Mouse (Mus musculus): ENCODE measurements at regions not wholly inside any gene's neighbourhood (a gene's known extent, or its start where the extent isn't known, plus 50 kb on each side); places are given as distances from the start of the nearest gene placed in this dataset.

DNA sequence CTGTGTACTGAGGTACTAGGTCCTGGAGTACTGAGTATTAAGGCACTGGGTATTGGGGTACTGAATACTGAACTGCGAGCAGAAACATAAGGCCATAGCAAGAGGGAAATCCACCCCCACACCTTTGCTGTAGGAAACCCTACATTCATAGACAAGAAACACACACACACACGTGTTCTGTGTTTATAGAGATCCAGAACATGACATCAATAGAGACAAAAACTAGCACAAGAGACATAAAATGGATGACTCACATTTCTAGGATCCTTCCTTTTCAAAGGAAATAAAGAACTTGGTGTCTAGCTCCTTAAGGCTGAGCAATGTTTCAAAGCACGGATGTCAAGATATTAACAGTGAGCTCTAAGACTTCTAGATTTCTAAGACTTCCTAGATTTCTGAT is 49.9 kb upstream of the Nepro start:
- intact Hi-C loops (cut with DNase I) = no loop called here

DNA sequence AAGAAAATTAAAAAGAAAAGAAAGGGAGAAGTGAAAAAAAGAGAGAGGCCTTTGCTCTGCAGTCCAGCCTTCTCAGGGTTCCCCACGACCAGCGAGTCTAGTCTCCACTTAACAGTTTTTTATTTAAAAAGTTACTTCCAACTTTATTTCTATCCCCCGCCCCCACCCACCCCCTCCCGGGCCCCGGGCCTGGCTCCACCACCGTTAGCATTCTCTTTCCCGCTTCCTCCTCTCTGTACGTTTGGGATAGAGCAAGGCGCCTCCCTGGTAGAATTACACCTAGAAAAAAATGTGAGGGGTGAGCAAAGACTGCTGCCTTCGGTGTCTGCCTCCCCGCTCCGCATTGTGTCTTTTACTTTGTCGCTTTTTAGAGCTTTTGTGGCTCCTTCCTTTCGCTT is 51.7 kb upstream of the Nepro start:
- intact Hi-C loops (cut with DNase I) = no loop called here

DNA sequence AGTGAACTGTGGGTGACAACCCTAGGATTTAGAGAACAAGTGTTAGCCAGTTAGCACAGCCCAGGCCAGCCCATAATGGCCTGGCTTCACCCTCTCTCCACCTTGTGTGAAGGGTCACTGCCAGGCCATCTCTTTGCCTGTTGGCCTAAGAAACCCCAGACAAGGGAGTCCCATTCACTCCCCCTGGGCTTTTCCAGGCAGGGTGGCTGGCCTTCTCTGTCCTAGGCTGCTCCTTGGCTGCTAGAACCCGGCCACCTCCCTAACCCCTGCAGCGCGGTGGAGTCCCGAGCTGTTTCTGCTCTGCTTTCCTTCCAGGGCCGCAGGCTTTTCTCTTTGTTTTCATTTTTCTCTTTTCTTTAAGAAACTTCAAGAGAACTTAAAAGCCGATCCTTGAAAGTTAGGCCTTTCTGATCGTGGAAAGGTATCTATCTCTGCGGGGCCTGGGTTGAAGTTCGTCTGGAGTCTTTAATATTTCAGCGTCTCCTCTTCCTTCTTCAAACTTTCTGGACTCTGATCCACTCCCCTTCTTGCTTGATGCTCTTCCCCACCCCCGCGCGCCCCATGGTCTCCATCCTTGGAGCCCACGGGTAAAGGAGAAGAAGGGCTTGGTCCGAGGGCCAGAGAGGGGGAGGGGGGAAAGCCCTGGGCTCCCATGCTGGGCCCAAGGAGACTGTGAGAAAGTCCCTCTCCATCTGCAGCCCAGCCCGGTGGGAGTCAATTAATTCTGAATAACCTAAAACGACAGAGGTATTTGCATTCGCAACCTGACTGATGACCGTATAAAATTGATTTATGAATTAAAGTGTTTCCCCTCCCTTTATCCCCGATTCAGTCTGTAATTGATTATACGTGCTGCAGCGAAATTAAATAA is 52.3 kb upstream of the Nepro start:
- intact Hi-C loops (cut with DNase I) = no loop called here

DNA sequence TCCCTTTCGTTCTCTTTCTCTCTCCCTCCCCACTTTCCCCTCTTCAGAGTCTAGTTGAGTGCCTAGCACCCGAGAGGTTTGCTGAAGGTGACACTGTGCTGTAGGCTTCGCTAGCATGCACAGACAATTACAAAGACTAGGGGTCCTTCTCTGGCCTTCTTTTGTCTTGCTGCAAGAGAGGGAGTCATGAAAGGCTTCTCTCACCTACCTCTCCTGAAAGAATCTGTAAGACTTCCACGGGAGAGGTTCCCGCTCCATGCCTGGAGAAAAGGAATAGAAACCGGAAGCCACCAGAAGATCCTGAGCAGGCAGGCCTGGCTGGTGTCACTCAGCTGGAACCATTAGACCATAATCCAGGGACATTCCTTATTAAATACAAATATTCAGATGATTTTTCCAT is 56.0 kb upstream of the Nepro start:
- intact Hi-C loops (cut with DNase I) = no loop called here

DNA sequence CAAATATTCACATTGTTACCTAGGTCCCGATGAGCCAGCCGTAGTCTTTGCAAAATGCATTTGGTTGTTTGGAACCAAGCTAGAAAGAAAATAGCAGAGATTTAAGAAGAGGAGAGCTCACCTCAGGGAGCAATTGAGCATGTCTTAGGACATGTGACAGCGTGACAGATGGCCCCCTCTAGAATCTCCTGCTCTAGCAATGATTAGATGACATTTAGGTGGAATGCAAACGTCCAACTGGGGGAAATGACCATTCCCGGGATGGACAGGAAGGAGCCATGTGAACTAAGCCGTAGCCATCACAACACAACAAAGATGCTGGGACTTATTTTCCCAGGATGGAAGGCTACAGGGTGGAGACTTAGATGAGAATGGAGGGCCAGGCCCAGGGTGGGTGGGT is 57.0 kb upstream of the Nepro start:
- intact Hi-C loops (cut with DNase I) = no loop called here

DNA sequence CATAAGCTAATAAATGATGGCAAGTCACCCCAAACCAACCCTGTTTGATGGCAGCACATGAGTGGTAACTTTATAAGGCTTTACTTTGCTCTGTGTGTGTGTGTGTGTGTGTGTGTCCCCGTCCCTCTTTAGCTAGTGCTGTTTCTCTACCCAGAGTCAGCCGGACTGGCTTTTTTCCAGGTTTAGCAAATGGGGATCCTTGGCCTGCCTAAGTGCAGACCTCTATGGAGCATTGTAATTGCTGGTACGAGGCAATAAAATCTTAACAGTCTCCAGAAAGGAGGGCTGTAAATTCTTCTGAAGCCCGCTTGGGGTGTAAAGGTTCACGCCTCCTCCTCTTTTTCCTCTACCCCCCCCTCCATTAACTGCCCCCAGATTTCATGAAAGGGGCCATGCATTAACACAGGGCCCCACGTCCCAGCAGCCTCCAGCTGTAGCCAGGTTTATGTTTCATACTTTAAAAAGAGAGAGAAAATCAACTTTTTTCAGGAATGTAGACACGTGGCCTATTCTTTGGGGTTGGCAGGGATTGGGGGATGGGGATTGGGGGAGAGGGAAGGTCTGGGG is 57.6 kb upstream of the Nepro start:
- intact Hi-C loops (cut with DNase I) = no loop called here

DNA sequence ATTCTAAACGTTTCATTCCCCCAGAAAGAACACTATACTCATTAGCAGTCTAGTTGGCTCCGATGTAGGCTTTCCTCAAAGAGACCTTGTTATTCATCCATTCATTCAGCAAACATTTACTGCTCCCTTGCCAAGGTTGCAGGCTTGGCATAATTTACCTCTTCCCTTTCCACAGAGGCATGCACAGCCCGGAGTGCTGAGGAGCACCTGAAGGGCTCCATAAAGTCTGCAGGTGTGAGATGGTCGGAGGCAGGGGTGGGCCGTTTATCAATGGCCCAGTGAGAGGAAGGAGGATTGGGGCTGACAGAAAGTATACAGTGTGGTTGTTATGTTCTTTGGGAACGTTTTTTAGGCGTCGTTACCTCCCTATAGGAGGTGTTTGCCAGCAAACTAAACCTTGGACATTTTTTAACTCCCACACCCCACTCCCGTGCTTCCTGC is 58.6 kb upstream of the Nepro start:
- intact Hi-C loops (cut with DNase I) = no loop called here

DNA sequence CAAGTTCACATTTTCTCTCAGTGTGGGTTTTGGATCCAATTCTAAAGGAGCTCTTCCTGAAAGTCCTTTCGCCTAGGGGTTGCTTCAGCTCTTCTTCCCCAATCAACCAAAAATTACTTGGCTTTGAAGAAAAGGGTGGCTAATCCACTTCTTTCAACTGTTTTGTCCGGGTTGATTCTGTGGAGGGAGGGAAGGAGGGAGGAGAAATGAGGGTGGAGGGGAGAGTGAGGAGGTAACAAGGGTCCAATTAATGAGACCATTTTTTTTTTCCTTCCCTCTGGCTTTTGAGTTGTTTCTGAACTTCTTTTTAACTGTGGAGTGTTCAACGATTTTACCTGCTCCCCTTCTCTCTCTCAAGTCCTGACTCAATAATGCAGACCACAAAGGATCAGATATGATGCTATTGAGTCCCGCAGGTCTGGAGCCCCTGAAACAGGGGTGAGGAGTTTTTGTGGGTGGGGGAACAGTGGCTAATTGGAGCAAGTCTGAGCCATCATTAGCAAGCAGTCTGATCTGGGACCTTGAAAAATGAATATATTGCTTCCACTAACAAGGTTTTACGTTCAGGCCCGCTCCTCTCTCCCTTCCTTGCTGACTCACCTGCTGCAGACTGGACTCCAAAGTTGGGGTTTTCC is 61.0 kb upstream of the Nepro start:
- intact Hi-C loops (cut with DNase I) = no loop called here

DNA sequence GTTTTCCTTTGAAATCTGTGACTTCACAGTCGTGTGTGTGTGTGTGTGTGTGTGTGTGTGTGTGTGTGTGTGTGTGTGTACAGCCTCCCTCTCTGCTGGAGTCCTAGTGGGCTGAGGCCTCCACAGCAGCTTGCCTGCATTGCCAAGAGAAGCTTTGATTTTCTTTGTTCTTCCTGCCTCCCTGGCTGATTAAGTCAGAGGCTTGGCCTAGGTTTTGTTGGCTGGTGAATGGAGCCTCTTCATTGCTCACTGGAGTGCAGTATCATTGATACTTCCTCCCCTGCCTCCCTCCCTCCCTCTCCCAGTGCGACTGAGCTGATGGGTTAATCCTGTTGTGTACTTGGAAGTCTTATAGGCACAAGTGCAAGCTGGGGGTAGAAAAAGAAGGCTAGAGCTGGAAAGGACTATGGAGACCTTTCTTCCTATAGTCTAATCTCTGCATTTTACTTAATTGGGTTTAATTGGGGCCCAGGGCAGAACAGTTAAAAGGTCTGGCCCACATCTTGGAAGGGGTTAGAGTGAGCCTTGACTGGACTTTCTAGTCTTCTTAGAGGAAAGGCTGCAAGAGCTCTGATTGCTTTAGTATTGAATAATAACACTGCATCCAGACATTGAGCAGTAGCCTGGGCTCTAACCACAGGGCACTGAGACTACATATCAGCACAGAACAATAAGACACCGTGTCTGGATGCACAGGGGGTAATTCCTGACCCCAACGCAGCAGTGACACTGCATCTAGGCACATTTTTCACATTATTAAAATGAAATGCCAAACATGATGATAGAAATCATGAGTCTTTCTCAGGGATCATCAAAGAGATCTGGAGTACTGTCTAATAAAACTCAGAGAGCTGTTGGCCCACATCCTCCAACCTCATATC is 62.9 kb upstream of the Nepro start:
- intact Hi-C loops (cut with DNase I) = no loop called here

DNA sequence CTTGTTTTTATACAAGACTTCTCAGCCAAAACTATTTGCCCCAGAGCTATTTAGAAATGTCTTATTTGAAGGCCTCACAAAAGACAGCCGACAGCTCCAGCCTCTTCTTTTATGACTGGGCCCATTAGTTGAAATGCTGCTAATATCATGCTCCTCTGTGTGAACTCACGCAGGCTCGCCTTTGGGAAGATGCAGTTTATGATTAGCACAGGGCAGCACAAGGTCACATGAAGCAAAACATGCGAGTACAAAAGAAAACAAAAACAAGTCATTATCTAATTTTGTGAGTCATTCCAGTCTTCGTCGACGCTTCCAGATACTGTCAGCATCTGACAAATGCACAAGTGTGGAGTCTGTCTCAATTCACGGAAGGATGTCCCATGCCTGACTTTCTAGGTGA is 65.8 kb upstream of the Nepro start:
- intact Hi-C loops (cut with DNase I) = no loop called here

DNA sequence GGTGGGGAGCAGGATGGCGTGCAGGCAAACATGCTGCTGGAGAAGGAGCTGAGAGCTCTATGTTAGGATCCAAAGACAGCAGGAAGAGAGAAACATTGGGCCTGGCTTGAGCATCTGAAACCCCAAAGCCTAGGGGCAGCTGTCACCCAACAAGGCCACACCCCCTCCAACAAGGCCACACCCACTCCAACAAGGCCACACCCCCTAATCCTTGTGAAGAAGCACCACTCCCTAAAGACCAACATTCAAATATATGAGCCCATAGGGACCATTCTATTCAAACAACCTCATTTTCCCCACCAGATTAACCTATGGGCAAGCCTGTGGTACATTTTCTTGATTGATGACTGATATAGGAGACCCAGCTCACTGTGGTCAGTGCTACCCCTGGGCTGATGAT is 67.9 kb upstream of the Nepro start:
- intact Hi-C loops (cut with DNase I) = no loop called here

DNA sequence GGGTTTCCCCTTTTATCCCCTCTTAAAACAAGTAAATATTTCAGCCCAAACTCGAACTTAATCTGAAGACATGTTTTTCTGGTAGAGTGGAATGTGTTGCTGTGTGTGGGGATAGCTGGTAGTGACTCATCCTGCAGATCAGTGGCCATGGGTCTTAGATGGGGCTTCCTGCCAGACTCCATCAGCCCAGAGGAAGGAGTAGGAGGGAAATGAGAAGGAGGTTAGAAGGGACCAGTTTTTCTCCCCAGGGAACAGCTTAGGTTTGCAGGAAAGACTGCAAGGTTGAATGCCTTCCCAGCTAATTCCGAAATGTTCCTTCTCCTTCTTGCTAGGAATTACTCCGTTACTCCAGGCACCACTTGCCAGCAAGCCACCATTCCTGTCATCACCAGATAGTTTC is 68.8 kb upstream of the Nepro start:
- intact Hi-C loops (cut with DNase I) = no loop called here

DNA sequence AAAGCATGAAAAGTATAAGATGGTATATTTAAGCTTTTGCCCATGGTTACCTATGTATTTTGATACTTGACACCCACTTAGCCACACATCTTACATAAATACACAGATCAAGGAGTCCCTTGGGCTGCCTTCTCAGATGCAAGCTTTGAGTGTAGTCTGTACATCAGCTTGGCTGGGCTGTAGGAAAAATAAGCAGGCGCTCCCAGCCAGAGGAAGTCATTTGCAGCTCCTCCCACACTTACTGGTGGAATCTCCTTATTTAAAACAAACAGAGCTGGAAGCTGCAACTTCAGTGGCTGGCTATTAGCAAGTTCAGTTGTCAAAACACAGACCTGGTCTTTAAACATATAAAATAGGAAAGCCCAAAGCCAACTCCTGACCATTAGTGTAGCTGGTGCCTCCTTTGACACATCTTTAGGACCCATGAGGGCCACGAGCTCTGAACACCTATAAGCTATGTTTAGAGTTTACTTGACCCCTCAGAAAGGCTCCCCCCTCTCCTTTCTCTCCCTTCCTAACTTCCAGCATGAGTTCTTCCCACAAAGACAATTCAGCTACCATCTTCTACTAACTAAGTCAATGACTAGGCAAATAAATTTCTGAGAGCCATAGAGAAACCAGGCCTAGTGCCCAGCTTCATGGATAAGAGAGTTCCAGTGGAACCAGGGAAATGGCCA is 75.4 kb upstream of the Nepro start:
- intact Hi-C loops (cut with DNase I) = no loop called here

DNA sequence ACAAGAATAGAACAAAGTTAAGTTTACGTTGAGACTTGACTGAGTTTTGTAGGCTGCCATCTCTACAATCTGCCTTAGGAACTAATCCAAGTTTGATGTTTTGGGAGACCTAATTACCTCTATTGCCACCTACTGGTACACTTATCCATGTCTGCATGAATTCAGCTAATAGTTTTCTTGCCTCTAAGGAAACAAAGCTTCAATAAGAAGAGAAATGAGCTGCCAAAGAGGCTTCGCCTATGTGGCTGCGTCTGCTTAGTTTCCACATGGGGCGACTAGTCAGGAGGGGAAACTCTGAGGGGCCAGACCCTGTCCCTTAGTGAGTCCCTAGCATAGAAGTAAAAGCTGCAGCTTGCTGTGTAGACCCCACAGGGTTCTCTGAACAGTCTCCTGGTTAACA is 80.1 kb upstream of the Nepro start:
- intact Hi-C loops (cut with DNase I) = loop anchor here (2.0 to 5.0 kb wide), 2 partner anchors 87 to 159 kb away; partner anchors contain the start of gene Boc

DNA sequence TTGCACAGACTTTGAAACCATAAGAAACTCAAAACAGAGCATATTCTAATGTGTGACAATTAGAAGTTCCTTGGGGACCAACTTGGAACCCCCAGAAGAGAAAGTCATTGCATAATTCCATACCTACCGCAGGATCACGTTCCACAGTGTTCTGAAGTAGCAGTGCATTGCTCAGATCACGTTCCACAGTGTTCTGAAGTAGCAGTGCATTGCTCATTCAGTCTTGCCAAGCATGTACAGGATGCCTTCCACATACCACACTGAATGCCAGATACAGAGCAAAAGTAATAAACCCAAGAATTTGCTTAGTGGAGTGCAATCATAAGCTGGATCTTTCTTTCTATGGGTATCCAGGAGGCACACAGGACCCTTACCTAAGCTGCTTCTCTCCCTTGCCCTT is 78.4 kb upstream of the Boc start:
- intact Hi-C loops (cut with DNase I) = loop anchor here (5.0 kb wide), 1 partner anchor 70 kb away; no protein-coding TSS in a partner anchor

DNA sequence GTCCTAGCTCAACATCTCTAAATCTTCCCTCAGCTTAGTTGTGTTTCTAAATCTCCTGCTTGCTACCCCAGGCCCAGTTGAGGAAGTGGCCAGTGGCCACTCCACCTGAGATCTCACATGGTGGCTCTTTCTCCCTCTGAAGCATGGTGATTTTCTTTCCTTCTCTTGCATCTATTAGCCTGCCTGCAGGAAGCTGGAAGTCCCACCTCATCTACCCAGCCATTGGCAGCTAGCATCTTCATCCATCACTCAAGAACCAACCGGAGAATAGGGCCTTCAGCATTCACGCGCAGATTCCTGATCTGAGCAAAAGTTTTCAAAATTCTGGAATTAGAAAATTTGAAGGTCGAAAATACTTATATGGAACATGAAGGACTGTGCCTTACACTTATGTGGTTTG is 75.8 kb upstream of the Boc start:
- intact Hi-C loops (cut with DNase I) = no loop called here

DNA sequence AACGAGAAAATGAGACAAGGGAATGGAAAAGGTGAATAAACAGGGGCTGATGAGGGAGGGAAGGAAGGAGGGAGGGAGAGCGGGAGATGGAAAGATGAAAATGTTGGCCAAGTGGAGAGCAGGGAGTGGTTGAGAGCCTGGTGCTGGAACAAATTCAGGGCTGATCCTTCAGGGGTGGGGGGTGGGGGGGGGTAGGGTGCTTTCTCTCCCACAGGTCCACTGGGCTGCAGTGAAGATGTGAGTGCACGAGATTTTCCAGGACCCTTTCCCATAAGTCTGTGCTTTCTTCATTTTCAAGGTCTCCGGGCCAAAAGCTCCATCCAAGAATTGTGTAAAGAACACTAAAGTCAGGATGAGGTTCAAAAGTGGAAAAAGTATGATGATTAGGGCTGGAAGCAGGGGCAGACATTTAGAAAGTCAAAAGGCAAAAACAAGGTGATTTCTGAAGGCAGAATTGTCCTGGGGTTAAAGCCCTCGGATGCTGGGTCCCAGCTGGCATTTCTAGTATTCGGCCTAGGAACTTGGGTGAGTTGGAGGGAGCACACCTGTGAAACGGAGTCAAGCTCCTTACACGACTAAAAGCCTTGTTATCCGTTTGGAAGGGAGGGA is 74.5 kb upstream of the Boc start:
- intact Hi-C loops (cut with DNase I) = no loop called here

DNA sequence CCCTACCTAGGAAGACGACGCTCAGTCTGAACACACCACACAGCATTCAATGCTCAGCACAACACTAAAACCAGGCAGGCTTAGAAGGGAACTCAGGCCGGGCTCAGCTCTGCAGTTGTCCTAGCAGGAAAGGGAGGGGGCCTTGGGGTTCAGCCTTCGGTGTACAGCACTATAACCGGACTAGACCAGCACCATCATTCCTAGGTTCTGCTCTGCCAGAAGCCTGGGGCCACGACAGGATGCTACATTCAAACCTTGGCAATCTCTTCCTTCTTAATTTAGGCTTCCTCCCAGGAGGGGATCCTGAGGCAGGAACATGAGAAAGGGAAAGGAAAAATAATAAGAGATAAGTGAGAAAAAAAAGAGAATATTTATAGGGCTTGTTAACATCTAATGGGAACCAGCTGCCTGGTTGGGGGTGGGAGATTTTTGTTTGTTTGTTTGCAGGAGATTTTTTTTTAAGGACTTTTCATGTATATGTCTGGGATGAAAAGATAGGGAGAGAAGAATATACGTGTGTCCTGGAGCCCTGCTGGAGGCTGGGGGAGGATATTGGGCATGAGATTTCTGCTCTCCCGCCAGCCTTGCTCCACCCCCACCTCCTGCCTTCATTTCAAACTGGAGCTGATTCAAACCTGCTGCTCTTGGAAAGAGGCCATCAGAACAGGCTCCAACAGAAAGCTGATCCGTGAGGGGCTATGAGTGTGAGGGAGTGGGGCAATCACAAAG is 73.8 kb upstream of the Boc start:
- intact Hi-C loops (cut with DNase I) = no loop called here

DNA sequence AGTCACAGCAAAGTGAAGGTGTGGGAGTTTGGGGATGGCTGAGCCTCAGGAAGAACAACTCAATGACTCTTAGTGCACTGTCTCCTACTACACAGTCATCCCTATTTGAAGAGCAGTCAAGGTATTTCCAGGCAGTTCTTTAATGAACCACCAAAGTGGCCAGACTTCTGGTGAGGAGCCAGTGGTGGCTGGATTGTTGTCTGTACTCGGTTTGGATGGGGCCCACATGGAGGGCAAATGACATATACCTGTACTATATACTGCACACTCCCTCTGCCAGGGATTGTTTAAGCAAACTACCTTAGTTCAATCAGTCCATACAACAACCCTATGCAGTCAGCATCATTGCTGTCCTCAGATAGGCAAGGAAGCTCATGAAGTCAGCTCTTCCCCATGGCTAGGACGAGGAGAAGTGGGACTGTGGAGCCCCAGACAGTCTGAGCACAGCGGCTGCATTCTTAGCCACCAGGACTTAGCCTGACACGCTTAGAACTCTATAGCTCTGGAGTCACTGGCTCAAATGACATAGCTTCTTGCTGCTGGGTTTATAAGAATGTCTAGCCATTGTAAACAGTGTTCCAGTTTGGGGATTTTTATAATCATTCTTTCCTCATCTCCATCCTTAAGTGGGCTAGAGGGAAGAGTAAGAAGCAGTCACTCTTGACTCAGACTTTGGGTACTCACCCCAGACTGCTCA is 72.8 kb upstream of the Boc start:
- intact Hi-C loops (cut with DNase I) = no loop called here

Data from adrenal gland (tissue).